Mouse (Mus musculus) embryo, embryonic 11.5 days (tissue): ENCODE measurements at regions not wholly inside any gene's neighbourhood (a gene's known extent, or its start where the extent isn't known, plus 50 kb on each side); places are given as distances from the start of the nearest gene placed in this dataset.

Experiments
- DNase-seq: peaks from one replicate; pipeline ENCODE4 v3.0.0-alpha.2; 2012; ENCODE audit warnings: low read depth, low spot score

DNA sequence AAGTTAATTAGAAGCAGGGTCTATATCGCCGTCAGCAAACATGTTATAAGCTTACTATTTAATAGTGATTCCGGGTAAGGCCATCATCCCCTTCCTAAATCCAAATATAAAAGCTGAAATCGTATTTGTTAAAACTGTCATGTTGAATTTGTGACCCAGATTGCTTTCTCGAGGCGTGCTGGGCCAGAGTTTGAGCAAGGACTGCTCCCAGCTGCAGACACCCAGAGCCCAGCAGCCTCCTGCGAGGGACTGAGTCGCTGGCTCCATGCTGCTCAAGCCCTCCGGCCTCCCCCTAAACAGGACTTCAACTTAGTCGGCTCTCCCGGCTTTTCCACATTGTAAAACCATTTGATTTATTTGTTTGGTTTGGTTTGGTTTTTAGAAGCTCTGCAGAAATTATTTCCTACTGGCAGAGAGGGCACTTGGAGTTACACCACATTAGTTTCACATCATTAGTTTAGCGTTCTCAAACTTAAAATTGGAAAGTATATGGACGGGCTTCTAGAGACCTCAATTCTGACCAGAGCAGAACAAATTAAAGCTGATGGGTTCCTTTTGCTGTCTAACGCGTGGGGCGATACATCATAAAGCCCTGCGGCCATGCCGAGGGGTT lies 126.4 kb upstream of the Pitx1 start:
- DNase-seq: no peak

DNA sequence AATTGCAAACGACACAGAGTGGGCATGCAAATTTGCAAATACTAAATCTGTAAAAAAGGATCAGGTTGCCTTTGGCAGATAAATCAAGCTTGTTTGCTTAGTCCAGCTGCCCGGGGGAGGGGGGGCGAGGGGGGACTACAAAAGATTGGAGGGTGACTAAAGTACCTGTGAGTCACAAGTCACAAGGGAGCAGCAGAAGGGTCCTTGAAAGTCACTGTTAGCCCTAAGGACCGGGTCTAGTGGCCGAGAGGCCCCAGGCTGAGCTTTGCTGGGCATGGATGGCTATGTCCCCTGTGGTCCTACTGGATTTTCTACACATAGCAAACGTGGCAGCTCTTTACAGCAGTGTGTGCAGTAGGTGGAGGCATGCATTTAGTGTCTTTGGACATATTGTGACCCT lies 118.4 kb upstream of the Pitx1 start:
- no peak for DNase-seq

DNA sequence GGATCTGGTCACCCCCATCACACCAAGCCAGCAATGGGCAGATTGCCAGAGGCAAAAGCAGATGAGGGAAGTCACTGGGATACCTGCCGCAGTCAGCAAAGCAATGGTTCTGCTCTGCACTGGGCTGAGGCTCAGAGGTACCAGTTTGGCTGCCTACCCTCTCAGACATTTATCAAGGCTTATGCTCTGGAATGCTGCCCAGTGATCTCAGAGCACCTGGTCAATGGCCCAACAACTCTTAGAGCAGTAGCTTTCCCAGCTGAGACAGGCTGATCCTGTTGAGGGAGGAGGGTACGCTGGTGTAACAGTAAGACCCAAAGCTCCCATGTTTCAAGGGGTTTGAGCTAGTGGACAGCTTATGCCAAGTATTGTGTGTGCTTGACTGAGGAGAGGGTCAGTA lies 117.4 kb upstream of the Pitx1 start:
- no peak for DNase-seq

DNA sequence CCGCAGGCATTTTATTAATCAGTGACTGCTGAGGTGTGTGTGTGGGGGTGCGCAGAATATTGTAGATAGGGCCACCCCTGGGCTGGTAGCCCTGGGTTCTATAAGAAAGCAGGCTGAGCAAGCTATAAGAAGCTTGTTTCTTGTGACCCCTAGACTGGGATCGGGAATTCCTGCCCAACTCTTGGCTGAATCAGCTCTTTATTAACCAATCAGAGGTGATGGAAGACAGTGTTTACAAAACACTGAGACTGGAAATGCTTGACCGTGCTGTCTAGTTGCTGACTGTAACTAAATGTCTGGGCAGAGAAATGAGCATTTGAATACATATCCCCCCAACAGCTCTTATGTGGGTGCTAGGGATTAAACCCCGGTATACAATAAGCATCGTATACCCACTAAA lies 114.8 kb upstream of the Pitx1 start:
- DNase-seq: no peak

DNA sequence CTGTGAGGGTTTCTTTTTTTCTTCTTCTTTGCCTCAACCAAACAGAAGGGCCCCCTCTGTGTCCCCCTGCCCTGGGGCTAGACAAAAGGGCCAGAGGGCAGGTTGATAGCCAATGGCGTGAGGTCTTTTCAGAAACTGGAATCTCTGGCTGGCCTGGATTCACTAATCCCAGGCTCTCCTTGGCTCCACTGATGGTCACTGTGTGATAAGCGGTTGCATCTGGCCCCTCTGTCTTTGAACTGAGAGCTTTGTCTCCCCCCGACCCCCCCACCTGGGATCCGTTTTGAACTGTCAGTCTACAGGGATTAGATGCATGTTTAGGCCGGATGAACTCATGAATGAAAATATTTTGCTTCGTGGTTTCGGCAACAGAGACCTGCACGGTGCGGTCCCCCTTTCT lies 112.6 kb upstream of the Pitx1 start:
- no peak for DNase-seq

DNA sequence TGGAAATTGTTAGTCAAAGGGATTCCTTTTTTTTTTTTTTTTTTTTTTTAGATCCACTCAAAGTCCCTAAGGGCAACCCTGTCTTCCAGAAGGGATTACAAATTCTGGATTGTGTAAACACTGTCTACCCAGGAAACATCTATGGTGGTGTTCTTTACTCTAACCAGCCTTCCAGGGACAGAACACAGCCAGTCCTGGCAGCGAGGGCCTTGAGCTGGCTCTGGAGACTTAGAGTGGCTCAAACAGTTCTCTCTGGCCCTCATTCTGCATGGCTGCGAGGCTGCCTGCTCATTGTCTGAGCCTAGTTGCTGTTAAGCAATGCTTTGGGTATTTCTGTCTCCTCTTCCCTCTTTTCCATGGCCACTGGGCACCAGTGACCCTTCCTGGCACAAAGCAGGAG lies 112.2 kb upstream of the Pitx1 start:
- DNase-seq: no peak

DNA sequence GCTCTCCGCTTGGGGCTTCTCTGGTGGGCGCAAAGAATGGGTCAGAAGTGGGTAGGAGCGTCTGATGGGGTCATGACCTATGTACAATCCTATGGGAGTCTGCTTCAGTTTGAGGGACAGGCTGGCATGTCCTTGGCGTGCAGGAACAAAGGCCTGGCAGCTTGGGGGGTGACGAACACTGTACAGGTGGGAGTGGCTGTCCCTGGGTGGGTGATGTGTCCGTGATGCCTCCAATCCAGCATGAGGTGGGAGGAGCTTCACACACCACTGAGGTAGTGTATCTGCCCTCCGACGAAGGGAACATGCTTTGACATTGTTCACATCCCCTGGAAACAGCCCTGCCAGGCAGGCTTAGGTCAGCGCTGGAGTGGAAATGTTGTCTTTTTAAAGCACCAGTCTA lies 101.4 kb upstream of the Pitx1 start:
- no peak for DNase-seq

DNA sequence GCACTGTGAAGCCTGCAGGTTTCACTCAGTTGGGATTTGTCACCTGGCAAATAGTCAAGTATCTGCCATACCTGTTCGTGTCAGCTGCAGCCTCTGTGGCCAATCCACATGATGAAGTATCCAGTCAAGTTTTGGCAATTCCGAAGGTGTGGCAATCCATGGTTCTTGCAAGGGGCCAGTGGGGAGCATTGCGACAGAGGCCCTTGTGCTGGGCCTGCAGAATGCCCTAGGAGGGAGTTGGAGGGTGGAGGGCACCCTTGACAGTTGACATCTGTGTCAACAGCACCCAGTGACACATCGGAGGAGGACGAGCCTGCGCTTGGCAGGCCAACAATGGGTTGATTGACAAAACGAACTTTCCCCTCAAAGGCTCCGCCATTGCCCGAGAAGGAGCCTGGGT lies 101.0 kb upstream of the Pitx1 start:
- no peak for DNase-seq

DNA sequence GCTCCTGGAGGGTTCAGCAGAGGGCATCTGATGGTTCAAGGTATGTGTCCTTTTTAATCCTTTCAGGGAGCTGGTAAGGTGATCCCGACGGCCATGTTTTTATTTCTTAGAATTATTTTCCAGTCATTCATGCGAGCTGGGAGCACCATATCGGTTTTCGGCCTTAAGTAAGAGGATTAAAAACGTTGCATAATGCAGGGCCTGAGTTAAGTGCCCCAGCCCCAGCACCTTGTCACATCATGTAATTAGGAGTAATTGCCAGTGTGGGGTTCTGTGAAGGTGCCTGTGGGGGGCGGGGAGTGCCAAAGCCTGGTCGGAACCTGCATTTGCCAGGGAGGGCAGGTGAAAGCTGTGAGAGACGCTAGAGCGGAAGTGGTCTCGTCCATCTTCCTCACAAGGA lies 94.6 kb upstream of the Pitx1 start:
- DNase-seq: no peak

DNA sequence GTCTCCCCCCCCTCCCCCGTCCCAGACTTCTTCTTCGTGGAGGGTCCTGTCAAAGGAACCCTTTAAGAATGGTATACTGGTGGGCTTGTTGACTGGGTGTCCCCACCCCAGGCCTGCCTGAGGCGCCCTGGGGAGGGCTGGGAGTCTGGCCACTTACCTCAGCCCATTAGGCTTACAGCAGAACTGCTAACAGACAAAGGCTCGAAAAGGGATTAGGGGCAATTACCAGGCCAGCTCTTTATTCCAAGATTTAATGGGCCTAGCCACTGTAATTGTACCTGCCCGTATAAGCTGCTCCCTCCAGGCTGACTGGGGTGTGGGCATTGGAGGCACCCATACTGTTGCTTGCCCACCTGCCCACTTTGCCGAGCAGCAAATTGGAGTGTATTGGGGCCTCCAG lies 93.8 kb upstream of the Pitx1 start:
- no peak for DNase-seq

DNA sequence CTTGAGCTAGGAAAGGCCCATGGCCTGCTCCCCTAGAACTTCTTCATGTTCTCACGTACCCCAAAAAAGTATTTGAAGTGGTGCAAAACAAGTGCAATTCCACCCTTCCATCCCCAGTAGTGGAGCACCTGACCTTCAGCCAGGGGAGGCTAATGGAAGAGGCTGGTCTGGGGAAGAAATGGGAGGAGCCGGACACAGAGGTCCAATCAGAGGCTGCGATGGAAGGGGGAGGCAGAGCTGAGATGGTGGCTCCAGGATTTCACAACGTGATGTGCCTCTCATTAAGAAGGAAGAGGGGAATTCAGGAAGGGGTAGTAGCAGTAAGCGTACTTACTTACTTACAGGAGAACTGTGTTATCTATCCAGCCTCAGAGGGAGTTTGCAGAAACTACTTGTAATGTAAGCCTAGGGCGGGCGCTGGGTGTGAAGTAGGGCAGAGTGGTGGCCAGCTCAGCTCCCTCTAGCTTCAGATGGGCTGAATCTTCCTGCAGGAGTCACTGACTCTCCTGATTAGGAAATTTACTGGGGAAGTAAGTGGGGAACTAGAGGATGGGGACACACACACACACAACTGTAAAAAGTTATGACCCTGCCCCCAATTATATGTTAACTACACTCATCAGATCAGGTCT lies 87.6 kb upstream of the Pitx1 start:
- DNase-seq: peak; percentile 23

DNA sequence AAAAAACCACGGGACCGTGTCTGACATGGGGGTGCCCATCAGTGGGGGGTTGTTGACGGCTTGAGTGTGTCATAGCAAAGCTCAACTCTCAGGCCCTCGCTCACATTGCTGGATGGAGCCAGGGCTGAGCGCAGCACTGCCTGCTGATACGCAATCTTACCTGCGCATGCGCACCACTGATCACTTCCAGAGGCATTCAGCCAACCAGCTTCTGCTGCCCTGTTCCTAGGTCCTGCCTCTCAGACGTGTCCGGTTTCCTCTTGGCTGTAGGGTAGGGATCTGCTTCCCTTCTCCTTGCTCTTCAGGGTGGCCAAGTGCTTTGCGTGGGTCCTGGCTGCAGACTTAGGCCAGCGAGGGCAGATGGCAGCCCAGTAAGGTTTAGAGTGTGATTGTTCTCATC lies 81.3 kb upstream of the Pitx1 start:
- DNase-seq: no peak

DNA sequence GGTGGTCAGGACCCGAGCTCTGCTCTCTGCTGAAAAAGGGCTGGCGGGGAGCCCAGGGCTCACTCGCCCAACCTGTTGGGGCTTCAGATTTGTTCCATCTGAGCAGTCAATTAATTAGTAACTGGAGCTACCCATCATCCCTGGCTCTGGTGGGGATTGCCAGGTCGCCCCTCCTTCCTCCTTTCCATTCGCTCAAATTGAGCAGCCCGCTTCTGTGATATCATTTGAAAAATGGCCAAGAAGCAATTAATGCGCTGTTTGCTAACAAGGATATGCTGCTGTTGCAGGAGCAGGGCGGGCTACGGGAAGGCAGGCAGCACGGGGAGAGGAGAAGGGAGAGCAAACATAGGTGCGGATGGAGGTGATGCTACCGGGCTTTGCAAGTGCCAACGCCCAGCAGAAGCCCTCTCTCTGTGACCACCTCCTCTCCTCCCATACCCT lies 76.3 kb upstream of the Pitx1 start:
- no peak for DNase-seq

DNA sequence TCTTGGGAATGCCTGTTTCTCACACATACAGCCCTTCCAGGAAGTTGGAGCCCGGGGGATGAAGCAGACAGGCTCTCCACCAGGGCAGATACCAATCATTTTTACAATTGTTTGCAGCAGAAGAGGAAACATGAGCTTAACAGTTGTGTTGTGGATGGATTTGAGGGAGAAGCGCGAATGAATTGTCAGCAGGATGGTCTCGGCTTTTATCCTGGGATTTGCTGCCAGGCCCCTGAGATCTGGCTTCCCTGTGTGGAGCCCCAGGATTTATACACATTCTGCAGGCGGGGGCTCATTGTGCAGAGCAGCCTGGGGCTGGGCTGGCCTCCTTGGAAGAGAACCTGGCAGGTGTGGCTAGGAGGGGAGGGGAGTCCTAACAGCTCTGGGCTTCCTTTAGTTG lies 73.9 kb upstream of the Pitx1 start:
- DNase-seq: no peak

DNA sequence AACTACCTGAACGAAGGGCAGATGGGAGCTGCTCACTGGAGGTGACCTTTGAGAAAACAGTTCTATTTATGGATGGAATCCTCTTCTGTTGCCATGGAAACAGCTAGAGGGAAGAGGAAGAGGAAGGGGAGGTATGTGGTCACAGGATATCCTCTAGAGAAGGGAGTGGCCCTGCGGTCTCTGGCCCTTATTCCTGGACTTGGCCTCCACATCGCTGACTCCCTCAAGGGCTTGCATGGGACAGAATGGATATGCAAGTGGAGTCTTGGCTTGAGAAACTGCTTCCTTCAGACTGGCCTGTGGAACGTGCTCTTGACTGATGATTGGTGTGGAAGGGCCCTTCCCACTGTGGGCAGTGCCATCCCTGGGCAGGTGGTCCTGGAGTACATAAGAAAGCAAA lies 68.9 kb upstream of the Pitx1 start:
- DNase-seq: no peak

DNA sequence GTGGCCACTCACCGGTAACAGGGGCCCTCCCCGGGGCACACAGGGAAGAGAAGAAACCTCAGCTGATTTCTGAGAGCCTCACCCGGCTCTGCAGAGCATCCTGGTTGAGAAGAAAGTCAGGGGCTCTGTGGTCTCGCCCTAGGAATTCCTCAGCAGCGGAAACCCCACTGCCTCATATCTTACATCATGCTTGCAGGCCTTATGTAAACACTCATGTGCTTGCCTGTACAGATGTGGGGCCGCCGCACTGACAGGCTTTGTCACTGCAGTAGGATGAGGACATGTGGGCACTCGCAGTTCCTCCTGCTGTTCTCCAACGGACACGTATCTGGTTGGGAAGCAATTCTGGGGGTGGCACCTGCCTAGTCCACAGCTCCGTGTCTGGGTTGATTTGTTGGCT lies 66.3 kb upstream of the Pitx1 start:
- DNase-seq: no peak

DNA sequence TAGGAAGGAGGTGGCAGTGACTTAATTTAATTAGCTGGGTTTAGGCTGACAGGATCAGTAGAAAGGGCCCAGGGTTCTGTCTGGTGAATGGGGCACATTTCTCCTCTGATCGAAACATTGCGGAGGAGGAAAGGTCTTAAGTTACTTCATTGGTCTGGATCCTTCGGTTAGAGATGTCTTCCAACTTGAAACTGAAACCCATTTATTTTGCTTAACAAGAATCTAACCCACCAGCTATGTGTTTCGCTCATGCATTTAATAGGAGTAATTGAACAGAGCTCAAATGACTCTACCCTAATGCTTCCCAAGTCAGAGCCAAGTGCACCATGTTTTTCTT lies 64.2 kb upstream of the Pitx1 start:
- no peak for DNase-seq

DNA sequence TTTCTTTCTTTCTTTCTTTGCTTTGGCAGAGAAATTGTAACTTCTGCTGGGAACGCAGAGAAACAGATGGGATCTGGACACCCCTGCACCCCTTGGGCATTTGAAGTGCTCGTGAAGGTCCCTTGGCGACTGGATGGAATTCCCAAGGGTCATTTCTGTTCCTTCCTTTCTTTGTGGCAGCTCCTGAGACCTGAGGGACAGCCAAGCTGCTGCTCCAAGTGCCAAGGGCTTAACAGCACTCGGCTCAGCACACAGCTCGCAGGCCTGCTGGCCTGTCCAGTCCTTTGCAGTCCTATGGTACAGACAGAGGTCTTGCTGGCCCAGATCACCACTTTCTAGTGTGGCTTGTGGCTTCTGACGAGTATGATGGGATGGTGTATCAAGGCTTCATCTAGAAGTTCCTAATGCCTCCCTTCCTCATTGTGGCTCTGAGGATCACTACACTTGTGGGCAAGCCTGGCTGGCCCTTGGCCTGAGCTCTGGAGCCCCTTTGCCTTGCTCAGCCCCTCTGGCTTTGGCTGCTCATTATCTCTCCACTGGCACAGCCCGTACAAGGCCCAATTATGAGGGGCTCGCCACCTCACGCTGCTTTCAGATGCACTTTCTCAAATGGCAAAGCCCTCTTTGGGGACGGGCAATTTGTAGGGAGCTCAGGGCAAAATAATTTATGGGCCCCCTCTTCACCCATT lies 63.7 kb upstream of the Pitx1 start:
- no peak for DNase-seq

DNA sequence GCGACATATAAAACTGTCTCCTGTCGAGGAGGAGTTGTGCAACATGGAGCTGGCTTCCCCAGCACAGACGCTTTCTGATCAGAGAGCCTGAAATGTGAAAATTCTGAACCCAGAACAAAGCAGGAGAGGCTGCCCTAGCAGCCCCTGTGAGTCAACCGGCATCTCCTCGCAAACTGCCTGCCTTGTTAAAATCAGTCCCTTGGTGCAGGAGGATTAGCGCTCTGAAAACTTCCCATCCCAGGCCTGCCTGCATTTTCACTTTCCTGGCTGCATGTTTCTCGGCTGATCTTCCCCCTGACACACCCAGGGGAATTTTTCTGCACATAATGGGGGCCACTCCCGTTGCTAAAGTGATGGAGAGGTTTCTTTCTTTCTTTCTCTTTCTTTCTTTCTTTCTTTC lies 63.0 kb upstream of the Pitx1 start:
- DNase-seq: no peak

DNA sequence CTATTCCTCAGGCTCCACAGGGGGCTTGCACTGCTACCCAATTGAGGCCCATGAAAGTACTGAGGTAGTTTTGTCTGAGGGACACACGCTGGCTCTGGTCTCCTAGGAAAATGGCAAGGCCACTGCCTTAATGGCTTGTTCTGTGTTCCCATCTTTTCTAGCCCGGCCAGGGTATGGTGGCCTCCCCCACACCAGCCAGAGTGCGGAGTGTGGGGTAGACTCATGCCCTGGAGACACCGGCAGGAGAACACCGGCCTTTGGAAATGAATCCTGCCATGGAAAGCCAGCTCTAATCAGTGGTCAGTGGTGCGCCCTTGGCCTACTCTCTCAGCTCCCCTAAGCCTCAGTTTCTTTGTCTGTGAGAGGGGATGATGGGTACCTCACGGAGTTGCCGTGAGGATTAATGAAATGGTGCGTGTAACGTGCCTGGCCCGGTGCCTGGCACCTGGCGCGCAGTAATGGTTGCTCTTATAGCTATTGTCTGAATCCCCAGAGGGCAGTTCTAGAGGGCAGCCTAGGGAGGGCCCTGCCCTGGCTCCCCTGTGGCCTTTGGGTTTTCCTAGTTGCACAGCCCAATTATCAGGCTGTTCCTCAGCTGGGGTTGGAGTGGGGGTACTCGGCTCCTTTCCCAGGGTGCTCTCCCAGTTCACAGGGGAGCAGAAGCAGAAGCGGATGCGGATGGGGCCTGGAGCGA lies 62.4 kb upstream of the Pitx1 start:
- DNase-seq: no peak

DNA sequence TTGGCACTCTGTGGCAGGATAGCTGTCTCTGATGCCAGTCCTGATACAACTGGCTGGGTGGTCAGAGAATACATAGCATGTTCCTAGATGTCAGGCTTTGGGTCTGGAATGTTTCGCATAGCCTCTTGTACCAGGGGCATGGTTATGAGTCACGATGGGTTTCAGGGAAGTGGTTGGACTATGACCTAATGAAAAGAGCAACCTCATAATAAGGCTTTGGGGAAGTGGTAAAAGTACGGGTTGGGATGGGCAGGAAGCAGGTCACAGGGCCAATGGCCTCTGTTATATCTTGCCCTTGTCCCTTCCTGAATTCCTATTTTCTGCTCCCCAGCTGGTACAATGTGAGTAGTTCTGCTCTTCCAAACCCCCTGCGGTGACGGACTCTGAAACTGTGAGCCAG lies 59.5 kb upstream of the Pitx1 start:
- no peak for DNase-seq

DNA sequence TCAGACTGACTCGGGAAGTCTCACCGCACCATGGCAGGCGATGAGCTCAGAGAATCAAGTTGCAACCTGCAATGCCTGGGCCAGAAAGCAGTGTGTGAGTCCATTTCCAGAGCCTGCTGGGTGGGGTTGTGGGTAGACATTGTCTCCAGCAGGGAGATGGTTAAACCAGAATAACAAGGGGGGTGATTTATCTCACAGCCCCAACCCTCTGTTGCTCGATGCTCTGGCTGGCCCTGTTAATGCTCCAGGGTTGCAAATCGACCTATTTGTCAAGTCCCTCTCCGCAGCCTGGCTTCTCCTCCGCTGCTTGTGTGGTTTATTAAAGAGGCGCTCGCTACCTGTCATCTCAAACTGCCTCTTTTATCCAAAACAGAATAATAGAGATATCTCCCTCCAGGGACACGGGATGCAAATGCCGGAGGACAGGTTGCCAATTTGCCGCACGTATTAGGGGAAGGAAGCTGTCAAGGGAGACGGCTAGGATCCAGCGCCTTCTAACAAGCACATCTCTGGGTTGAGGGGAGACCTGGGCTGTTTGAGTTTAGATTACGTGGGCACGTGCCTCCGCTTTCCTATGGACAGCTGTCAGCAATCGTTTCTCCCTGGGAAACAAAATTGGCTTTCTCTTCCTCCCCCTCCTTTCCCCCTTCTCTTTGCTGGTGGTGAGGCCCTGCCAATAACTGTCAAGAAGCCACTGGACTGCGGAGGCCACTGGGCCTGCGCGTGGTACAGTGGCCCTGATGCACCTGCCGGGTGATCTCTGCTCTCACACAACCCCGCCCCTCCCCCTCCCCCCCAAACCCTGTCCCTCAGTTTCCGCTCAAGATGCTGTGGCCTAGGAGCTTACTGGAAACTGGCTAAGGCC lies 57.4 kb upstream of the Pitx1 start:
- DNase-seq: no peak
